In the genomic region with DNA sequence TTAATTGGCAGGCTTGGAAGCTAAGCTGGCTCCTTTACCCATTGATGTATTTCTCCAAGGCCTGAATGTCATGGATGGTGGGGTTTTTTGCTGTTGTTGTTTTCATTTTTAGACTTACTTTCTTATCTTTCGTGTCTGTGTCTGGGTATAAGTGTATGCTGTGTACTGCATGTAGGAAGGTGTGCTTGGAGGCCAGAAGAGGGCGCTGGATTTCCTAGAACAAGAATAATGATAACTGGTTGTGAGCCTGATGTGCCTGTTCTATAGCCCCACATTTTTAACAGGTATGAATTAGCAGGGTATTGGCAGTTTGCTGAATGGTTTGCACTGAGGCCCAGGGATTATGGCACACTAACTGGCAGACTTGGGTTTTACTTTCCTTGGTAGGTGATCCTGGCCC, we compare ENCODE assay signal across 30 mouse cellular contexts. TPM values are rescaled to one million over a fixed set of nuclear protein-coding genes. Genes with fewer than 3 reads are reported as not detected.
DNase-seq lines count a peak whose midpoint lies in the region; ATAC-seq and TF ChIP-seq lines count a peak whose summit lies in the region.
"Had no signal": no experiment of that assay in that cellular context is flagged by ENCODE, and none has a peak within 500 bp of the region (broad histone marks: within the 10 kb centered on the region; RNA-seq: fewer than 3 reads in every experiment).

No protein-coding gene starts in this region.

- no peaks in the 10 kb centered on the region for H3K27me3 ChIP-seq in midbrain, postnatal 0 days (ENCODE audit: insufficient read depth, low read length)
- H3K27me3 ChIP-seq in midbrain, embryonic 10.5 days (ENCODE audit: low read depth, poor library complexity, severe bottlenecking): no peaks in the 10 kb centered on the region
- H3K27me3 ChIP-seq in E14TG2a.4 (ENCODE audit: insufficient read depth, low read length): no peaks in the 10 kb centered on the region
- H3K27me3 ChIP-seq in stomach, postnatal 0 days (ENCODE audit: control insufficient read depth, insufficient read depth, low read length): no peaks in the 10 kb centered on the region
- H3K27me3 ChIP-seq: CH12.LX; embryonic facial prominence, embryonic 13.5 days; forebrain, embryonic 12.5 days; forebrain, embryonic 15.5 days; heart, embryonic 13.5 days; hindbrain, embryonic 12.5 days; hindbrain, embryonic 15.5 days; intestine, embryonic 15.5 days had no signal

- no peak for ATAC-seq in midbrain, postnatal 0 days (ENCODE audit: low FRiP score)
- ATAC-seq in stomach, postnatal 0 days (ENCODE audit: low FRiP score, low TSS enrichment): no peak
- ATAC-seq: forebrain, embryonic 15.5 days; intestine, embryonic 15.5 days had no signal

- H3K27ac ChIP-seq in midbrain, postnatal 0 days (ENCODE audit: low read depth, low read length): no peak overlapping the region
- H3K27ac ChIP-seq in midbrain, embryonic 10.5 days (replicated peaks): no peak overlapping the region
- no peak overlapping the region for H3K27ac ChIP-seq in stomach, postnatal 0 days (replicated peaks)
- H3K27ac ChIP-seq: embryonic facial prominence, embryonic 10.5 days; embryonic facial prominence, embryonic 13.5 days; forebrain, embryonic 12.5 days; forebrain, embryonic 15.5 days; heart, adult 2 months; heart, embryonic 10.5 days; heart, embryonic 13.5 days; hindbrain, embryonic 12.5 days; hindbrain, embryonic 15.5 days; intestine, embryonic 15.5 days had no signal

- H3K4me2 ChIP-seq in midbrain, postnatal 0 days (ENCODE audit: low read depth, low read length, poor library complexity, severe bottlenecking): no peak overlapping the region
- no peak overlapping the region for H3K4me2 ChIP-seq in stomach, postnatal 0 days (replicated peaks; ENCODE audit: low read depth)
- H3K4me2 ChIP-seq: embryonic facial prominence, embryonic 13.5 days; forebrain, embryonic 12.5 days; forebrain, embryonic 15.5 days; heart, embryonic 13.5 days; hindbrain, embryonic 12.5 days; hindbrain, embryonic 15.5 days; intestine, embryonic 15.5 days had no signal

- H3K9ac ChIP-seq in midbrain, postnatal 0 days (replicated peaks; ENCODE audit: low read length, poor library complexity, severe bottlenecking): no peak overlapping the region
- no peak overlapping the region for H3K9ac ChIP-seq in stomach, postnatal 0 days (ENCODE audit: low read length)
- H3K9ac ChIP-seq: embryonic facial prominence, embryonic 13.5 days; forebrain, embryonic 12.5 days; forebrain, embryonic 15.5 days; heart, embryonic 13.5 days; hindbrain, embryonic 12.5 days; hindbrain, embryonic 15.5 days; intestine, embryonic 15.5 days had no signal

- no peak overlapping the region for H3K4me3 ChIP-seq in midbrain, postnatal 0 days (ENCODE audit: low read depth, low read length)
- H3K4me3 ChIP-seq in midbrain, embryonic 10.5 days: no peak overlapping the region
- H3K4me3 ChIP-seq in E14TG2a.4 (replicated peaks; ENCODE audit: low read length): no peak overlapping the region
- H3K4me3 ChIP-seq in stomach, postnatal 0 days (ENCODE audit: low read depth, low read length): no peak overlapping the region
- H3K4me3 ChIP-seq: embryonic facial prominence, embryonic 10.5 days; embryonic facial prominence, embryonic 13.5 days; erythroblast, embryonic 14.5 days; forebrain, embryonic 12.5 days; forebrain, embryonic 15.5 days; heart, adult 2 months; heart, embryonic 10.5 days; heart, embryonic 13.5 days; hindbrain, embryonic 12.5 days; hindbrain, embryonic 15.5 days; intestine, embryonic 15.5 days had no signal

- no peaks in the 10 kb centered on the region for H3K4me1 ChIP-seq in midbrain, postnatal 0 days (ENCODE audit: insufficient read depth, low read length)
- no peaks in the 10 kb centered on the region for H3K4me1 ChIP-seq in midbrain, embryonic 10.5 days
- H3K4me1 ChIP-seq in E14TG2a.4 (replicated peaks; ENCODE audit: low read depth, low read length): peaks cover 37% of the 10 kb centered on the region
- H3K4me1 ChIP-seq in stomach, postnatal 0 days (replicated peaks; ENCODE audit: control insufficient read depth, insufficient read depth): no peaks in the 10 kb centered on the region
- H3K4me1 ChIP-seq: embryonic facial prominence, embryonic 10.5 days; forebrain, embryonic 12.5 days; forebrain, embryonic 15.5 days; heart, embryonic 10.5 days; heart, embryonic 13.5 days; hindbrain, embryonic 12.5 days; hindbrain, embryonic 15.5 days; intestine, embryonic 15.5 days had no signal

- peaks cover 3% of the 10 kb centered on the region; the same call in 1 of the 2 replicates for H3K36me3 ChIP-seq in midbrain, postnatal 0 days (ENCODE audit: insufficient read depth, low read length)
- H3K36me3 ChIP-seq in midbrain, embryonic 10.5 days: peaks cover 98% of the 10 kb centered on the region
- H3K36me3 ChIP-seq in E14TG2a.4 (ENCODE audit: insufficient read depth, low read length): peaks cover 84% of the 10 kb centered on the region
- no peaks in the 10 kb centered on the region; the same call in 1 of the 2 replicates for H3K36me3 ChIP-seq in stomach, postnatal 0 days (ENCODE audit: control insufficient read depth, insufficient read depth, low read length)

- DNase-seq in midbrain, postnatal 0 days (ENCODE audit: low spot score): no peak
- no peak for DNase-seq in midbrain, embryonic 10.5 days (ENCODE audit: low spot score)
- DNase-seq in R1 (ENCODE audit: low read depth, low spot score): peak; percentile 66
- DNase-seq in stomach, postnatal 0 days (ENCODE audit: low spot score): no peak
- no peak for DNase-seq in right cerebral cortex, postnatal 14 days
- DNase-seq in cerebellum, adult 11 months: no peak
- no peak for DNase-seq in Muller cell, postnatal 12 days (ENCODE audit: inconsistent ontology term)
- DNase-seq: adrenal gland, postnatal 10 days; B cell, adult 2 months; cerebellum, adult 11-12 months; cerebellum, adult 8-10 months; cerebellum, postnatal 10 days; cerebellum, postnatal 36 days; embryo, embryonic 11 days; gastrocnemius, postnatal 25 days; heart, adult 2 months had no signal

- TF ChIP-seq EP300 in stomach, postnatal 0 days (optimal IDR thresholded peaks at IDR 0.05): no peak

- no peaks in the 10 kb centered on the region for H3K9me3 ChIP-seq in midbrain, postnatal 0 days (ENCODE audit: low read length)
- H3K9me3 ChIP-seq in midbrain, embryonic 10.5 days (replicated peaks): peaks cover 16% of the 10 kb centered on the region; the same call in 1 of the 2 replicates
- no peaks in the 10 kb centered on the region for H3K9me3 ChIP-seq in E14TG2a.4 (ENCODE audit: low read length)
- no peaks in the 10 kb centered on the region for H3K9me3 ChIP-seq in stomach, postnatal 0 days (ENCODE audit: control insufficient read depth, low read length)
- H3K9me3 ChIP-seq: embryonic facial prominence, embryonic 10.5 days; embryonic facial prominence, embryonic 13.5 days; forebrain, embryonic 12.5 days; forebrain, embryonic 15.5 days; heart, embryonic 10.5 days; heart, embryonic 13.5 days; hindbrain, embryonic 12.5 days; hindbrain, embryonic 15.5 days; intestine, embryonic 15.5 days had no signal

- TF ChIP-seq CTCF in midbrain, postnatal 0 days (IDR thresholded peaks at IDR 0.05): peak; percentile 26; the same call in 1 of the 2 replicates
- TF ChIP-seq CTCF in E14TG2a.4 (conservative IDR thresholded peaks at IDR 0.05; ENCODE audit: low read length): peak; percentile 41
- 0 out of 2 replicates have a peak, but pooled peaks have one; percentile 11 for TF ChIP-seq CTCF in stomach, postnatal 0 days (IDR thresholded peaks at IDR 0.05; ENCODE audit: low read depth)

- WGBS in midbrain, postnatal 0 days: 81% methylated on average over 2 of the region's 2 CpGs
- 74% methylated on average over 2 of the region's 2 CpGs for WGBS in midbrain, embryonic 10.5 days
- 78% methylated on average over 2 of the region's 2 CpGs for WGBS in stomach, postnatal 0 days

RNA-seq across cellular contexts. Expression of a gene that starts 10.6 kb away (rescaled TPM):
- total RNA-seq in midbrain, postnatal 0 days (2014; rRNA removed): 27.2 and 30.0 TPM in 2 replicates
- polyA plus RNA-seq in midbrain, postnatal 0 days (2015; fragmentation: Nextera tagmentation; extraction: Ambion mirVana): 18.5 and 21.0 TPM in 2 replicates
- polyA plus RNA-seq in midbrain, embryonic 10.5 days (2016; fragmentation: Nextera tagmentation; extraction: Ambion mirVana): 9.9 and 10.0 TPM in 2 replicates
- 10.9 and 12.4 TPM in 2 replicates for polyA plus RNA-seq in stomach, postnatal 0 days (2015; fragmentation: Nextera tagmentation; extraction: Ambion mirVana)

RNA-seq across cellular contexts. Expression of a gene that starts 25.8 kb away (rescaled TPM):
- total RNA-seq in midbrain, postnatal 0 days (2014; rRNA removed): 95.0 and 117 TPM in 2 replicates
- polyA plus RNA-seq in midbrain, postnatal 0 days (2015; fragmentation: Nextera tagmentation; extraction: Ambion mirVana): 165 and 179 TPM in 2 replicates
- 301 and 332 TPM in 2 replicates for polyA plus RNA-seq in midbrain, embryonic 10.5 days (2016; fragmentation: Nextera tagmentation; extraction: Ambion mirVana)
- polyA plus RNA-seq in stomach, postnatal 0 days (2015; fragmentation: Nextera tagmentation; extraction: Ambion mirVana): 134 and 135 TPM in 2 replicates

RNA-seq across cellular contexts. Expression of a gene that starts 36.0 kb away (rescaled TPM):
- 9.0 and 9.5 TPM in 2 replicates for total RNA-seq in midbrain, postnatal 0 days (2014; rRNA removed)
- 3.5 TPM in 2 replicates for polyA plus RNA-seq in midbrain, postnatal 0 days (2015; fragmentation: Nextera tagmentation; extraction: Ambion mirVana)
- polyA plus RNA-seq in midbrain, embryonic 10.5 days (2016; fragmentation: Nextera tagmentation; extraction: Ambion mirVana): 1.6 and 2.0 TPM in 2 replicates
- polyA plus RNA-seq in stomach, postnatal 0 days (2015; fragmentation: Nextera tagmentation; extraction: Ambion mirVana): 16.1 and 17.5 TPM in 2 replicates

RNA-seq across cellular contexts. Expression of a gene that starts 49.8 kb away (rescaled TPM):
- not detected in 2 replicates for total RNA-seq in midbrain, postnatal 0 days (2014; rRNA removed)
- 0.13 TPM in 1 of 2 replicates, not detected in the other for polyA plus RNA-seq in midbrain, postnatal 0 days (2015; fragmentation: Nextera tagmentation; extraction: Ambion mirVana)
- 0.47 and 0.81 TPM in 2 replicates for polyA plus RNA-seq in midbrain, embryonic 10.5 days (2016; fragmentation: Nextera tagmentation; extraction: Ambion mirVana)
- polyA plus RNA-seq in stomach, postnatal 0 days (2015; fragmentation: Nextera tagmentation; extraction: Ambion mirVana): 172 and 176 TPM in 2 replicates
- total RNA-seq: gastrocnemius, adult 8-10 months; gastrocnemius, postnatal 25 days; heart, adult 2 months; heart, postnatal 25 days had no signal
- polyA plus RNA-seq: forebrain, embryonic 15.5 days; heart, adult 2 months had no signal

RNA-seq across cellular contexts. Expression of a gene that starts 53.7 kb away (rescaled TPM):
- total RNA-seq in midbrain, postnatal 0 days (2014; rRNA removed): 6.4 and 7.7 TPM in 2 replicates
- polyA plus RNA-seq in midbrain, postnatal 0 days (2015; fragmentation: Nextera tagmentation; extraction: Ambion mirVana): 9.2 and 10.2 TPM in 2 replicates
- polyA plus RNA-seq in midbrain, embryonic 10.5 days (2016; fragmentation: Nextera tagmentation; extraction: Ambion mirVana): 87.4 and 106 TPM in 2 replicates
- 30.9 and 32.5 TPM in 2 replicates for polyA plus RNA-seq in stomach, postnatal 0 days (2015; fragmentation: Nextera tagmentation; extraction: Ambion mirVana)
